Mouse (Mus musculus): ENCODE measurements around the gene Etv6. TPM values are rescaled to one million over a fixed set of nuclear protein-coding genes. Genes with fewer than 3 reads are reported as not detected.

The Etv6 gene
- polyA plus RNA-seq, 1 experiment from 2014 or later, result 13.0 TPM

DNA sequence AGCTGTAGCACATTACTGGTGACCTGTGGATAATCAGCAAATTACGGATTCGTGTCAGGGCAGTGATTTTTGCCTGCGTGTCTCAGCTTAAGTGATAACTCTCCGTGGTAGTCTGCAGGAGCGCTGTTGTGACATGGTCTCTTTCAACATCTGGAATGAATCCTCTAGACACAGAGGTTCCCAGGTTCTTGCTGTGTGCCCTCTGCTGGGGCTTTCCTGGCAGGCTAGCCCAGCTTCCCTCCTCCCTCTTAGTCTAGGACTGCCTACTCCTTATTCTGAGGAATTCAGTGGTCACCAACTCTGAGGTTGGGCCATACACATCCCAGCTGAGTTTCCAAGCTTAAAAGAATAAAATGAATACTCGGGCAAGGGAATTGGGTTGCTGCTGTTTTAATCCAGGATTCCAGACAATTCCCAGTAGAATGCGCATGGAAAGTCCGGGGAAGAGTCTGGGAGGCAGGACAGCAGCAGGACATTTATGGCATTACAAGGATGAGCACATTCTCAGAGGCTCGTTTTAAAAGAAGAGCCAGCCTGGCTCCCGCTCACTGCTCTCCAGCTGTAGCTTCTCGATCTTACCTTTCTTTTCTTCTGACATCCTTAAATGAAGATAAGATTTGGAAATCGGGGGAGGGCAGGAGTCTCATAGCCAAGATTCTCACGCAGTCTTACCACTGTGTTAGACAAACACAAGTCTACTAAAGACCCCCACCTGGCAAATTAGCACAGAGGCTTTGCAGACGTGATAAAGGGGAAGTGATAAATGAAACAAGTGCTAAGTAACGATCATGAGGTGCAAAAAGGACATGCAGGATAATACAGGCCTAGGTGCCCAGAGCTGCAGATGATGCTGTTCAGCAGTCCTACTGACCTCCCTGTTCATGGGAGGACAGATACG, 105.5 kb downstream of the Etv6 start:
- H3K36me3 ChIP-seq (ENCODE audit: control insufficient read depth, insufficient read depth, low read length), result no peaks in the 10 kb centered on the region
- H3K27me3 ChIP-seq (replicated peaks; ENCODE audit: control insufficient read depth, insufficient read depth, low read length), result no peaks in the 10 kb centered on the region
- ATAC-seq (replicated peaks; ENCODE audit: low FRiP score), result no peak
- no peak overlapping the region for H3K4me3 ChIP-seq (ENCODE audit: low read depth, low read length)
- no peak for DNase-seq (ENCODE audit: low spot score)
- H3K27ac ChIP-seq (ENCODE audit: low read depth, low read length), result no peak overlapping the region
- H3K4me1 ChIP-seq (replicated peaks; ENCODE audit: control insufficient read depth, insufficient read depth, low read length), result peaks cover 27% of the 10 kb centered on the region
- no peaks in the 10 kb centered on the region for H3K9me3 ChIP-seq (ENCODE audit: control insufficient read depth, low read length)
- 58% methylated on average over 16 of the region's 16 CpGs for WGBS
- H3K9ac ChIP-seq (ENCODE audit: low read depth, low read length), result no peak overlapping the region
- H3K4me2 ChIP-seq, result no peak overlapping the region

DNA sequence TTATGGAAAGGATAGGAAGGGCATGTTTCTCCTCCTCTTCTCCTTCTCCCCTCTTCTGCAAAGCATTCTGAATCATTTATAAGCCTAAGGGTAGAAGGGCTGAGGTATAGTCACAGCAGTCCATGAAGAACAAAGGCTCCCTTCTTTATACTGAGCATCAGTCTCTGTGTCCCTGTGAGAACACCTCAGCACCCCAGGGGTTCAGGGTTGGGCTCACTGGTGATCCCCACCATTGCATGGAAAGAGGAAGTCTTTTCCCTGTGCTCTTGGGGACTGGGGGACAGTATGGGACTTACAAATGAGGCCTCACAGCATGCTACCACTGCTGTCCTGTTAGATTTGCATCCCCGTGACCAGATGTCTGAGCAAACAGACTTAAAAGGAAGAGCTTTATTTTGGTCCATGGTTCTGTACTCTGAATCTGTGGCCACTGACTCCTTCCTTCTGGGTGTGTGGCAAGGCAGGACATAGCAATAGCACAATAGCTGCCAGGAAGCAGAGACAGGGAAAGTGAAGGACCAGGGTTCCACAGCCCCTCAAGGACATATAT, 106.2 kb downstream of the Etv6 start:
- Histone ChIP-seq H3K27me3 (replicated peaks; ENCODE audit: control insufficient read depth, insufficient read depth, low read length) (no peaks in the 10 kb centered on the region), H3K4me3 (ENCODE audit: low read depth, low read length) (no peak overlapping the region), H3K27ac (ENCODE audit: low read depth, low read length) (no peak overlapping the region), H3K4me2 (no peak overlapping the region), H3K36me3 (ENCODE audit: control insufficient read depth, insufficient read depth, low read length) (no peaks in the 10 kb centered on the region), H3K9ac (ENCODE audit: low read depth, low read length) (no peak overlapping the region), H3K9me3 (ENCODE audit: control insufficient read depth, low read length) (no peaks in the 10 kb centered on the region), H3K4me1 (replicated peaks; ENCODE audit: control insufficient read depth, insufficient read depth, low read length) (peaks cover 27% of the 10 kb centered on the region)
- 80% methylated on average over 1 of the region's 1 CpGs for WGBS
- ATAC-seq (replicated peaks; ENCODE audit: low FRiP score) (no peak), DNase-seq (ENCODE audit: low spot score) (no peak)

DNA sequence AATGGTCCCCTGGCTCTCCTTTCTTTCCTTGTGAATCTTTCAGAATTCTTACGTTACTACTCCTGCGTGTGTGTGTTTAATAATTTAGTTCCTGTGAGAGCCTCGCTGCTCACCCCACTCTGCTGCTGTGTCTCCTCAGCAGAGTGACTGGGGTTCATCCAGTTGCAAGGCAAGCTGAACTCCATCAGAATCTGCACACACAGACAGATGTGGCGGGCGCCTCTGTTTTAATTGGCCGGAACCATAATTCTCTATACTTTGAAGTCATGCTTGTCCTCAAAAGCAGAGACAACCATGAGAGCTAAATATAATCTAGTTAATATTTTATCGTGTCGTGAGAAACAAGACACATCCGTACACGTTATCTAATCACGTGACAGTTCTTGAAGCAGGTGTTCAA, 107.2 kb downstream of the Etv6 start:
- Histone ChIP-seq H3K4me1 (replicated peaks; ENCODE audit: control insufficient read depth, insufficient read depth, low read length) (peaks cover 27% of the 10 kb centered on the region), H3K9ac (ENCODE audit: low read depth, low read length) (no peak overlapping the region), H3K27ac (ENCODE audit: low read depth, low read length) (no peak overlapping the region), H3K27me3 (replicated peaks; ENCODE audit: control insufficient read depth, insufficient read depth, low read length) (no peaks in the 10 kb centered on the region), H3K36me3 (ENCODE audit: control insufficient read depth, insufficient read depth, low read length) (no peaks in the 10 kb centered on the region), H3K9me3 (ENCODE audit: control insufficient read depth, low read length) (no peaks in the 10 kb centered on the region), H3K4me2 (no peak overlapping the region), H3K4me3 (ENCODE audit: low read depth, low read length) (no peak overlapping the region)
- ATAC-seq (replicated peaks; ENCODE audit: low FRiP score) (no peak), DNase-seq (ENCODE audit: low spot score) (no peak)
- WGBS, result 85% methylated on average over 11 of the region's 11 CpGs

DNA sequence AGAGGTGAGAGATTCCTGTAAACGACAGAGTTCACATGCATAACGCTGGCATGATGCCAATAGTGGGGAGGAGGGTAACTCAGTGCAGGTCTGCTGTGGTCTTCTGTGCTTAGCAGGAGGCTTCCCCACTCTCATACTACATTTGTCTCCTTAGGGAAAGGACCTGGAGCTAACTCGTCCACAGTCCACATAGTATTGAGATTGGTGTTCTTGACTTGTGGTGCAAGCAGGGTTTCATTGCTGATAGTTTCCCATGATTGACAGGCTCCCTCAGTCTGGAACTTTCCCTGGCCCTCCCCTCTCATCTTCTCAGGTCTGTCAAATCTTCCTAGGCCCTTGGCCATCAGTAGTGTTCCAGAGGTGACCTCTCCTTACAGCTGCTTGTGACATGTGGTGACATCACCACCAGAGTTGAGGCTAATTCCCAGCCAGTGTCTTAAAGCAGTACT, 108.2 kb downstream of the Etv6 start:
- DNase-seq (ENCODE audit: low spot score), result no peak
- ATAC-seq (replicated peaks; ENCODE audit: low FRiP score), result no peak; the same call in 1 of the 2 replicates
- no peak overlapping the region for H3K4me2 ChIP-seq
- no peak overlapping the region for H3K9ac ChIP-seq (ENCODE audit: low read depth, low read length)
- 0 out of 2 replicates have a peak overlapping the region, but pooled peaks have one; percentile 14 for H3K27ac ChIP-seq (ENCODE audit: low read depth, low read length)
- H3K4me1 ChIP-seq (replicated peaks; ENCODE audit: control insufficient read depth, insufficient read depth, low read length), result peaks cover 30% of the 10 kb centered on the region
- H3K9me3 ChIP-seq (ENCODE audit: control insufficient read depth, low read length), result no peaks in the 10 kb centered on the region
- no peaks in the 10 kb centered on the region for H3K36me3 ChIP-seq (ENCODE audit: control insufficient read depth, insufficient read depth, low read length)
- no peak overlapping the region for H3K4me3 ChIP-seq (ENCODE audit: low read depth, low read length)
- H3K27me3 ChIP-seq (replicated peaks; ENCODE audit: control insufficient read depth, insufficient read depth, low read length), result no peaks in the 10 kb centered on the region
- 61% methylated on average over 3 of the region's 3 CpGs for WGBS

DNA sequence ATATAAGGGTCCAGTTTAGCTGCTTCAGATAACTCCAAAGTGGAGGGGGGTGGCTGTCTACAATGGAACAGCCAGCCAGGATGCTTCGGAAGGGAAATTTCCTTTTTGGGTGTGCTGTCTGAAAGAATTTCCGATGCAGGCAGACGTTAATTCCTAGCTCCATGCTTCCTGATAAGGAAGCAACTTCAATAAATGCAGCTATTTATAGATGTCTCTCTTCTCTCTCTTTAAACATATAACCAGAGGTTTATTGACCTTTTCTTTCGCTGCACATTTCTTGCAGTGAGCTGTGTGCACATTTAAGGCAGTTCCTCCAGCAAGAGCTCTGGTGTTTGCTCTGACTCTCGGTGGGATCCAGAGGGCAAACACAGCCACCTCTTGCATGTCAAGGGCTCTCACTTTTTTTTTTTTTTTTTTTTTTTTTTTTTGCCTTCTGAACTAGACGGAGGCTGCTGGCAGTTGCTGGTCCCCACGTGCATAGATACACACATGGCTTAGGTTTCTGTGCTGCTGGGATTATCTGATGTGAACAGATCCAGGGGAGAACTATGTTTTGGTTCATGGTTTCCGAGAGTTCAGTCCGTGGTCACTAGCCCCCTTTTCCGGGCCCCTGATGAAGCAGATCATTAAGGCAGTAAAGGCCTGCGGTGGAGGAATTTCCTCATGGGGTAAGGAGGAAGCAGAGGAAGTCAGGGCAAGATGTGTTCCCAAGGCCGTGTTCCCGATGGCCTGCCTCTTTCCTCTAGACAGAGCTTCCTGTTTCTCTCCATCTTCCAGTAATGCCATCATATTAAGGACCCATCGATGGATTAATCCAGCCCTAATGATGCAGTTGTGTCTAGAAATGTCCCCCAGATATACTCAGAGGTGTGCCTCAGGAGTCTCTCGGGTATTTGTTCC, 109.0 kb downstream of the Etv6 start:
- H3K4me3 ChIP-seq (ENCODE audit: low read depth, low read length), result no peak overlapping the region
- H3K27ac ChIP-seq (ENCODE audit: low read depth, low read length), result 0 out of 2 replicates have a peak overlapping the region, but pooled peaks have one; percentile 22
- peak; percentile 57 for ATAC-seq (replicated peaks; ENCODE audit: low FRiP score)
- no peak overlapping the region for H3K9ac ChIP-seq (ENCODE audit: low read depth, low read length)
- no peak for DNase-seq (ENCODE audit: low spot score)
- no peaks in the 10 kb centered on the region for H3K9me3 ChIP-seq (ENCODE audit: control insufficient read depth, low read length)
- H3K27me3 ChIP-seq (replicated peaks; ENCODE audit: control insufficient read depth, insufficient read depth, low read length), result no peaks in the 10 kb centered on the region
- H3K4me2 ChIP-seq, result no peak overlapping the region
- 33% methylated on average over 15 of the region's 15 CpGs for WGBS
- H3K36me3 ChIP-seq (ENCODE audit: control insufficient read depth, insufficient read depth, low read length), result no peaks in the 10 kb centered on the region
- peaks cover 30% of the 10 kb centered on the region for H3K4me1 ChIP-seq (replicated peaks; ENCODE audit: control insufficient read depth, insufficient read depth, low read length)

DNA sequence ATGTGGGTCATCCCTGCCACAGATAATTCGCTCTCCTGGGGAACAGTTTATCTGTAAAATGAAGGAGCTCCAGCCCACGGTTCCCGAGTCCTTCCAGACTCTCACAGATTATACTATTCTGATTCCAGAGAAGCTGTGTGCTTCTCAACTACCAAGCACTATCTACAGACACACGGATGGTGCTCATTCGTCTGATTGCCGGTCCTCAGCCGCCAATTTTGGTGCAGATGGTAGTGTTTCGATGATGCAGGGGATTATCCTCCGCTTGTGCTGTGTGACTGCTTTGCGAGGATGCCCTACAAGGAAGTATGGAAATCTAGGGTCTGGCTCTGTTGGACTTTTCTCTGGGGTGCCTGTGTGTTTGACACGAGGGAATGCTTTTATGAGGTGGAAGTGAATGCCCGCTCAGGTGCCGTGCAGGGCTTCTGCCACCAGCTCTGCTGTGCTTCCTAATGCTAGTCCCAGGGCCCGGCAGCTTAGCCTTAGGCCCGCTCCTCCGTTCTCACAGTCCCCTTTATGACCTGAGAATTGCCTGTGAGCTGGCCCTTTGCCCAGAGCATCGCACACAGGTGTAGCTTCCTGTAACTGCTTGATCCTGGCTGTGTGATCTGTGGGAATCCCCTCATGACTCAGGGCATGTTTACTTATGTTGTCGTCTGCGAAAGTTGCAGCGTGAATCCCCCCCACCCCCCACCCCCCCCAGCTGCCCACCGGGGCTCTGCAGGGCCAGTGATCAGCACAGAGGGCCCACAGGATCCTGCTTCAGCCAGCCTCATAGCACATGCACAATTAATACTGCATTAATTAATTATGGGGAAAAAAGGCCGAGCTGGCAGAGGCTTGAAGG, 112.3 kb downstream of the Etv6 start:
- H3K9ac ChIP-seq (ENCODE audit: low read depth, low read length), result no peak overlapping the region
- H3K4me3 ChIP-seq (ENCODE audit: low read depth, low read length), result no peak overlapping the region
- WGBS, result 64% methylated on average over 22 of the region's 22 CpGs
- ATAC-seq (replicated peaks; ENCODE audit: low FRiP score) (no peak), DNase-seq (ENCODE audit: low spot score) (no peak)
- no peaks in the 10 kb centered on the region for H3K36me3 ChIP-seq (ENCODE audit: control insufficient read depth, insufficient read depth, low read length)
- no peak overlapping the region for H3K27ac ChIP-seq (ENCODE audit: low read depth, low read length)
- H3K9me3 ChIP-seq (ENCODE audit: control insufficient read depth, low read length), result no peaks in the 10 kb centered on the region
- no peaks in the 10 kb centered on the region for H3K27me3 ChIP-seq (replicated peaks; ENCODE audit: control insufficient read depth, insufficient read depth, low read length)
- no peak overlapping the region for H3K4me2 ChIP-seq
- peaks cover 29% of the 10 kb centered on the region for H3K4me1 ChIP-seq (replicated peaks; ENCODE audit: control insufficient read depth, insufficient read depth, low read length)

DNA sequence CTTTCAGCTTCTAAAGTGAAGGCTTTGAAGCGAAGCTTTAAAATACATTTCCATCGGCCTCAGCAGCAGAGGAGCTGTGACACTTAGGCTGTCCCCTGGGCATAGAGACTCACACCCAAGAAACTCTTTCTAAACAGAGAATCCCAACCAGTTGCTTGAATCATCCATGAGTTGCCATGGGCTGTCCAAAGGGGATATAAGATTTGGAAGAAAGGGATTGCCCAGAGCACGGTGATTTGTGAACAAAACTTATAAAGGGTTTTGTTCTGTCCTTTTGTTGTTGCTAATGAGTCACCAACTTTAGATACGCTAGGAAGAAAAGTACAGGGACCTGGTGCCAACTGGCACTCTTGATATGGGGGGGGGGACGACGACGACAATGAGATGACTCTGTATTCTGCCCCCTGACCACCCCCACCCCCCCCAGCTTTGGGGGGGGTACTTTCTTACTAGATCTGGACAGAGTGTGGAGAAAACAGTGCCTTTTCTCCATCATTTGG, 113.0 kb downstream of the Etv6 start:
- H3K27ac ChIP-seq (ENCODE audit: low read depth, low read length), result no peak overlapping the region
- 91% methylated on average over 7 of the region's 7 CpGs for WGBS
- ATAC-seq (replicated peaks; ENCODE audit: low FRiP score) (no peak), DNase-seq (ENCODE audit: low spot score) (no peak)
- no peak overlapping the region for H3K4me3 ChIP-seq (ENCODE audit: low read depth, low read length)
- no peaks in the 10 kb centered on the region for H3K36me3 ChIP-seq (ENCODE audit: control insufficient read depth, insufficient read depth, low read length)
- H3K4me1 ChIP-seq (replicated peaks; ENCODE audit: control insufficient read depth, insufficient read depth, low read length), result peaks cover 23% of the 10 kb centered on the region
- no peak overlapping the region for H3K4me2 ChIP-seq
- H3K9ac ChIP-seq (ENCODE audit: low read depth, low read length), result no peak overlapping the region
- no peaks in the 10 kb centered on the region for H3K27me3 ChIP-seq (replicated peaks; ENCODE audit: control insufficient read depth, insufficient read depth, low read length)
- no peaks in the 10 kb centered on the region for H3K9me3 ChIP-seq (ENCODE audit: control insufficient read depth, low read length)

DNA sequence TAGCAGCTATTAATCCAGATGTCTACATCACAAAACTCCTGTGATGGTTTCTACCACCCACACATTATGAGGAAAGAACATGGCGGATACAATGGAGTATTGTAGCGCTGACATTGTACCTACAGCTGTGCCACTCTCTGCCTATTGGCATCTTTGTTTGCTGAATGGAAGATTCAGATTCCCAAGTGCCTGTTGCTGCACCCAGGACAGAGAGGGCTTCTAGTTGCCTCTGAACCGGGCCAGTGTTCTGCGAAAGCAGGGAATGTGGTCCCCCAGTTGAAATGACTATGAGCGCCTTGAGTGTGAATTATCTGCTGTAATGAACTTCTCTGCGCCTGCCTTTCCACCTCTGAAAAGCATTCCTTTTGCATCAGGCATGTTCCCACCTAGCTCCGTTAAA, 114.1 kb downstream of the Etv6 start:
- H3K4me3 ChIP-seq (ENCODE audit: low read depth, low read length), result no peak overlapping the region
- H3K27ac ChIP-seq (ENCODE audit: low read depth, low read length), result no peak overlapping the region
- no peak overlapping the region for H3K4me2 ChIP-seq
- H3K9ac ChIP-seq (ENCODE audit: low read depth, low read length), result no peak overlapping the region
- ATAC-seq (replicated peaks; ENCODE audit: low FRiP score), result no peak
- no peaks in the 10 kb centered on the region for H3K36me3 ChIP-seq (ENCODE audit: control insufficient read depth, insufficient read depth, low read length)
- H3K9me3 ChIP-seq (ENCODE audit: control insufficient read depth, low read length), result no peaks in the 10 kb centered on the region
- 93% methylated on average over 7 of the region's 7 CpGs for WGBS
- no peaks in the 10 kb centered on the region for H3K27me3 ChIP-seq (replicated peaks; ENCODE audit: control insufficient read depth, insufficient read depth, low read length)
- DNase-seq (ENCODE audit: low spot score), result no peak
- peaks cover 14% of the 10 kb centered on the region for H3K4me1 ChIP-seq (replicated peaks; ENCODE audit: control insufficient read depth, insufficient read depth, low read length)
